Mouse (Mus musculus) megakaryocyte, embryonic 14.5 days (primary cell): ENCODE measurements around the gene E2f2. TPM values are rescaled to one million over a fixed set of nuclear protein-coding genes. Genes with fewer than 3 reads are reported as not detected.

Source experiments
- H3K27me3 ChIP-seq: replicated peaks from 2 replicates; pipeline ENCODE3; 2012; ENCODE audit warnings: inconsistent platforms
- H3K36me3 ChIP-seq: replicated peaks from 2 replicates; pipeline ENCODE3; 2012; ENCODE audit warnings: low read length, inconsistent platforms, mixed read lengths
- H3K4me1 ChIP-seq: 2 replicates; pipeline ENCODE4 v1.6.1; 2012; ENCODE audit warnings: inconsistent platforms
- H3K4me3 ChIP-seq: replicated peaks from 2 replicates; pipeline ENCODE3; 2012; ENCODE audit warnings: moderate library complexity, mild to moderate bottlenecking, inconsistent platforms
- H3K9me3 ChIP-seq: 2 replicates; pipeline ENCODE4 v1.6.1; 2012; ENCODE audit warnings: inconsistent platforms
- FLI1 ChIP-seq: IDR thresholded peaks from 2 replicates; pipeline ENCODE4 v1.6.1; 2012; ENCODE audit warnings: low read length, inconsistent platforms, mixed read lengths
- GATA1 ChIP-seq: IDR thresholded peaks from 3 replicates; pipeline ENCODE4 v1.6.1; 2012; ENCODE audit warnings: mixed read lengths, low read length, inconsistent platforms, borderline replicate concordance
- polyA plus RNA-seq: library from polyadenylated mRNA; stranded (reverse); fragments of >175 nt; gene quantifications from 2 replicates; pipeline ENCODE4 v1.2.3, GENCODE M21; 2012; ENCODE audit warnings: low replicate concordance; ENCODE audit not compliant: insufficient read depth

Gene E2f2
- polyA plus RNA-seq, 1 experiment, result 10.5 TPM

DNA sequence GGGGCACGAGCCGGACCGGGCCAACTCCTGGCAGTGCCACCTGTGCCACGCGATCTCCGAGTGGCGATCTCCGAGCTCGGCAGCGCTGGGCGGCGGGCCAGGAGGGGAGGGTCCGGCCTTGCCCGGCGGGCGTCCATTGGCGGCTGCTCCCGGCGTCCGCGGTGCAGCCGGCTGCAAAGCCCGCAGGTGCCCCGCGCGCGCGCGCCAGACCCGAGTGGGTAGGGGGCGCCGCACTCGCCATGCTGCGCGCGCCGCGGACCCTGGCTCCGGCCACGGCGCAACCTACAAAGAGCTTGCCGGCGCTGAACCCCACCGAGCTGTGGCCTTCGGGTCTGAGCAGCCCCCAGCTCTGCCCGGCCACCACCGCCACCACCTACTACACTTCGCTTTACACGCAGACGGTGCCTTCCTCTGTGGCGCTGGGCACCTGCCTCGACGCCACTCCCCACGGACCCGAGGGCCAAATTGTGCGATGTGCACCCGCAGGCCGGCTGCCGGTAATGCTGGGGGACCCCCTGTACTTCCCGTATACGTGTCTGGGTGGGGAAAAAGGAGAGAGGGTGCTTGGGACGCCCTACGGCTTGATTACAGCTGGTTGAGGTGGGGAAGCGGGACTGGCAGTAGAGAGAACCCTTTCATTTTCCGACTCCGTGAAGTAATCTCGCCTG is 482 bp downstream of the E2f2 start:
- peaks cover 6% of the 10 kb centered on the region for H3K36me3 ChIP-seq
- peaks cover 10% of the 10 kb centered on the region for H3K27me3 ChIP-seq
- peak overlapping the region; percentile 97 for H3K4me3 ChIP-seq
- TF ChIP-seq GATA1, result no peak
- no peak for TF ChIP-seq FLI1
- H3K9me3 ChIP-seq, result no peaks in the 10 kb centered on the region
- H3K4me1 ChIP-seq, result peaks cover 62% of the 10 kb centered on the region

DNA sequence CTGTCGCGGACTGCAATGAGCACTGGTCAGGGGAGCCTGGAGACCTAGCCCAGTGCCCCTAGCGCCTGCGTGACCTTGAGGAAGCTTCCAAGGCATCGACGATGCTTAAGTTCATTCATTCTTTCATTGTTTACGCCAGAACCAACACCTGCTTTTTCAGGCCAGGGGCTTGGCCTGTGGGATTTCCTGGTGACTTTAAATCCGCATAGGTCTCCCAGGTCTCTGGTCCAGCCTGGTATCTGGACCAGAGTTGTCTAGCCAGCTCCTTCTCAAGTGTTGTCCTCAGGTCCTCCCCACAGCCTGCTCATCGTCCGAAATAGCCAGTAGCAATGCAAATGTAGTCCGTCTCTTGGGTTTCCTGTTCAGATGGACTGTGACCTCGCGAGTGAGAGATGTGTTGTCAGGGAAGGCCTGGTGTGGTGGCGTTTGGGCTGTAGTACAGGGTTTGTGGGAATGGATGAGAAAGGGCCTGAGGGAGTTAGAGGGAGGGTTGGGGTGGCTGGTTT is 1.1 kb downstream of the E2f2 start:
- no peak for TF ChIP-seq GATA1
- TF ChIP-seq FLI1, result no peak
- Histone ChIP-seq H3K36me3 (peaks cover 6% of the 10 kb centered on the region), H3K27me3 (peaks cover 8% of the 10 kb centered on the region), H3K9me3 (no peaks in the 10 kb centered on the region), H3K4me1 (peaks cover 68% of the 10 kb centered on the region), H3K4me3 (peak overlapping the region; percentile 97)

GRCm38 (mm10) chr4:136174216-136175193 is 2.3 kb downstream of the E2f2 start:
- Histone ChIP-seq H3K36me3 (peaks cover 6% of the 10 kb centered on the region), H3K4me1 (peaks cover 80% of the 10 kb centered on the region), H3K27me3 (peaks cover 6% of the 10 kb centered on the region), H3K4me3 (peak overlapping the region; percentile 97), H3K9me3 (no peaks in the 10 kb centered on the region)
- TF ChIP-seq GATA1 (no peak), FLI1 (no peak)

GRCm38 (mm10) chr4:136176022-136176552 is 3.9 kb downstream of the E2f2 start:
- Histone ChIP-seq H3K4me3 (peak overlapping the region; percentile 42), H3K4me1 (peaks cover 96% of the 10 kb centered on the region), H3K36me3 (peaks cover 13% of the 10 kb centered on the region)

GRCm38 (mm10) chr4:136177244-136177611 is 5.0 kb downstream of the E2f2 start:
- Histone ChIP-seq H3K4me1 (peaks cover 95% of the 10 kb centered on the region), H3K9me3 (no peaks in the 10 kb centered on the region), H3K27me3 (no peaks in the 10 kb centered on the region), H3K36me3 (peaks cover 16% of the 10 kb centered on the region), H3K4me3 (peak overlapping the region; percentile 89)
- TF ChIP-seq FLI1 (no peak), GATA1 (no peak)

More at GRCm38 (mm10) chr4:136176022-136176552, 3.9 kb downstream of the E2f2 start:
- TF ChIP-seq FLI1, result no peak
- TF ChIP-seq GATA1, result no peak
- Histone ChIP-seq H3K27me3 (no peaks in the 10 kb centered on the region), H3K9me3 (no peaks in the 10 kb centered on the region)

GRCm38 (mm10) chr4:136177612-136178474 is 5.6 kb downstream of the E2f2 start:
- Histone ChIP-seq H3K36me3 (peaks cover 20% of the 10 kb centered on the region), H3K4me1 (peaks cover 89% of the 10 kb centered on the region), H3K27me3 (no peaks in the 10 kb centered on the region), H3K9me3 (no peaks in the 10 kb centered on the region), H3K4me3 (peak overlapping the region; percentile 89)
- TF ChIP-seq FLI1, result peak; percentile 59; the same call in 1 of the 2 replicates
- peak; percentile 69; the same call in 2 of the 3 replicates for TF ChIP-seq GATA1

GRCm38 (mm10) chr4:136178475-136178921 is 6.3 kb downstream of the E2f2 start:
- peaks cover 26% of the 10 kb centered on the region for H3K36me3 ChIP-seq
- H3K4me1 ChIP-seq, result peaks cover 83% of the 10 kb centered on the region
- TF ChIP-seq GATA1 (no peak), FLI1 (no peak)
- peak overlapping the region; percentile 89 for H3K4me3 ChIP-seq
- H3K27me3 ChIP-seq, result no peaks in the 10 kb centered on the region
- H3K9me3 ChIP-seq, result no peaks in the 10 kb centered on the region

GRCm38 (mm10) chr4:136179456-136179855 is 7.3 kb downstream of the E2f2 start:
- Histone ChIP-seq H3K9me3 (no peaks in the 10 kb centered on the region), H3K4me1 (peaks cover 73% of the 10 kb centered on the region), H3K36me3 (peaks cover 33% of the 10 kb centered on the region), H3K27me3 (no peaks in the 10 kb centered on the region), H3K4me3 (peak overlapping the region; percentile 78)
- TF ChIP-seq FLI1 (no peak), GATA1 (no peak)

- TF ChIP-seq GATA1, result no peak
- TF ChIP-seq FLI1, result 0 out of 2 replicates have a peak, but pooled peaks have one; percentile 8
- H3K4me3 ChIP-seq, result peak overlapping the region; percentile 78
- no peaks in the 10 kb centered on the region for H3K9me3 ChIP-seq
- H3K36me3 ChIP-seq, result peaks cover 36% of the 10 kb centered on the region
- peaks cover 68% of the 10 kb centered on the region for H3K4me1 ChIP-seq
- no peaks in the 10 kb centered on the region for H3K27me3 ChIP-seq
These were observed 7.8 kb downstream of the E2f2 start for GRCm38 (mm10) chr4:136179998-136180397.
